Mouse (Mus musculus): Measurements from ENCODE around the gene Zfp968. TPM values are rescaled to one million over a fixed set of nuclear protein-coding genes. Genes with fewer than 3 reads are reported as not detected.
"Not testable (repeated sequence)": the region's sequence is repeated elsewhere in the genome, so short reads cannot be mapped to it uniquely, and the experiment has no call there.

Gene Zfp968
- polyA plus RNA-seq (2016; fragmentation: Nextera tagmentation; extraction: Ambion mirVana), result 6.8 and 7.0 TPM in 2 replicates

DNA sequence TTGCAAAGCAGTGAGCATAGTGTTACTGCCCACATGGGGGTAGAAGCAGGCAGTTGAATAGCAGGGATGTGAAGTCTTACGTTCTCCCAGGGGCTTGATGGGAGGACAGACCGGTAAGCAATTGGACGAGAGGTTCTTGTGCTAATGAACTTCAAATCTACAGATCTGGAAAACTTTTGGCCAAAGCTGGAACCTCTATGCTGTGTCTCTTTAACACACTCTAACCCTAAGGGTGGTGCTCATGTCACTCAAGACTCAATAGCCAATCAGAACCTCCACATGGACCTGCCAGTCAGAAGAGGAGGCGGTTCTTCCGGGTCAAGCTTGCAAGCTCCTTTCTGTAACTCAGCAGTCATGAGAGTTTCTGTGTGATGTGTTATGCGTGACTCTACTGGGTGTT lies at the start of gene Zfp968:
Zfp968 (plus strand) TSS at position 301 of the 400 bp plus-strand sequence.
- not testable (repeated sequence) for H3K9ac ChIP-seq; H3K36me3 ChIP-seq (replicated peaks); H3K4me2 ChIP-seq; H3K9me3 ChIP-seq; ATAC-seq (ENCODE audit: low FRiP score); H3K4me1 ChIP-seq; H3K27ac ChIP-seq; H3K27me3 ChIP-seq; H3K4me3 ChIP-seq (replicated peaks)
- no CpG with 5 or more reads among the region's 6 CpGs for WGBS

- H3K27me3 ChIP-seq; H3K4me1 ChIP-seq; H3K4me2 ChIP-seq; H3K9ac ChIP-seq; H3K36me3 ChIP-seq (replicated peaks); H3K4me3 ChIP-seq (replicated peaks); ATAC-seq (ENCODE audit: low FRiP score); H3K27ac ChIP-seq; H3K9me3 ChIP-seq: not testable (repeated sequence)
- WGBS, result no CpG with 5 or more reads among the region's 8 CpGs
These were observed 34.1 kb upstream of the Zfp968 start, which contains the start of gene Gm4631 for GRCm38 (mm10) chr2:175338097-175338496. Gene Gm4631 (minus strand): TSS chr2:175338197.

Other genes starting within 250 kb of the Zfp968 start
- 5.9 and 6.2 TPM in 2 replicates for gene Gm14399, start 230.4 kb upstream of the Zfp968 start, polyA plus RNA-seq (2016; fragmentation: Nextera tagmentation; extraction: Ambion mirVana)
- gene Gm14443, start 196.6 kb upstream of the Zfp968 start, polyA plus RNA-seq (2016; fragmentation: Nextera tagmentation; extraction: Ambion mirVana), result 1.1 and 1.4 TPM in 2 replicates
- 6.9 and 7.6 TPM in 2 replicates for gene Gm14391, start 165.5 kb upstream of the Zfp968 start, polyA plus RNA-seq (2016; fragmentation: Nextera tagmentation; extraction: Ambion mirVana)
- 4.7 and 5.5 TPM in 2 replicates for gene Gm14440, start 97.3 kb upstream of the Zfp968 start, polyA plus RNA-seq (2016; fragmentation: Nextera tagmentation; extraction: Ambion mirVana)
- gene Gm4631, start 34.2 kb upstream of the Zfp968 start, polyA plus RNA-seq (2016; fragmentation: Nextera tagmentation; extraction: Ambion mirVana), result 19.8 and 22.2 TPM in 2 replicates
- 9.5 and 10.8 TPM in 2 replicates for gene Gm4724, start 63.4 kb downstream of the Zfp968 start, polyA plus RNA-seq (2016; fragmentation: Nextera tagmentation; extraction: Ambion mirVana)
- gene Zfp965, start 97.5 kb downstream of the Zfp968 start, polyA plus RNA-seq (2016; fragmentation: Nextera tagmentation; extraction: Ambion mirVana), result 6.1 and 8.8 TPM in 2 replicates